Mouse (Mus musculus): ENCODE measurements around the gene Mapk11.

- no peak for TF ChIP-seq POLR2A (IDR thresholded peaks at IDR 0.05; ENCODE audit: low read depth, low read length)
- TF ChIP-seq CTCF (conservative IDR thresholded peaks at IDR 0.05; ENCODE audit: insufficient read depth, insufficient read length, low read depth, low read length), result no peak
Measured at GRCm38 (mm10) chr15:89182842-89183241, 33.4 kb upstream of the Mapk11 start.

Measured in kidney, adult 2 months (tissue).